10 mouse cellular contexts compared by ENCODE assay signal in genomic region chr5:110923336-110923735, GRCm38 (mm10). TPM values are rescaled to one million over a fixed set of nuclear protein-coding genes. Genes with fewer than 3 reads are reported as not detected.
DNase-seq lines count a peak whose midpoint lies in the region; ATAC-seq and TF ChIP-seq lines count a peak whose summit lies in the region.
"Had no signal": no experiment of that assay in that cellular context is flagged by ENCODE, and none has a peak within 500 bp of the region (broad histone marks: within the 10 kb centered on the region; RNA-seq: fewer than 3 reads in every experiment).

No protein-coding gene starts in this region.

- peak; percentile 12 for DNase-seq in cerebellum, adult 2 months
- no peak for DNase-seq in cerebellum, adult 11 months
- no peak for DNase-seq in hindbrain, embryonic 11.5 days (ENCODE audit: low spot score)
- no peak for DNase-seq in CH12.LX (ENCODE audit: extremely low read depth)
- peak; percentile 52 for DNase-seq in kidney, postnatal 14 days
- no peak for DNase-seq in thymus, postnatal 25 days
- DNase-seq in thymus, postnatal 0 days (ENCODE audit: low spot score) = no peak
- DNase-seq: gastrocnemius, postnatal 25 days had no signal

- no peaks in the 10 kb centered on the region for H3K27me3 ChIP-seq in cerebellum, adult 2 months (ENCODE audit: control insufficient read depth, insufficient read depth, low read length)
- H3K27me3 ChIP-seq in hindbrain, embryonic 16.5 days (replicated peaks; ENCODE audit: control insufficient read depth, insufficient read depth, low read length) = no peaks in the 10 kb centered on the region
- H3K27me3 ChIP-seq in hindbrain, embryonic 11.5 days (ENCODE audit: control insufficient read depth, insufficient read depth, low read length) = no peaks in the 10 kb centered on the region
- H3K27me3 ChIP-seq in CH12.LX (replicated peaks) = no peaks in the 10 kb centered on the region
- H3K27me3 ChIP-seq: limb, embryonic 12.5 days had no signal

- no peak overlapping the region for H3K27ac ChIP-seq in cerebellum, adult 2 months (ENCODE audit: insufficient read depth, low read length)
- H3K27ac ChIP-seq in hindbrain, embryonic 16.5 days (ENCODE audit: low read depth, low read length) = no peak overlapping the region
- H3K27ac ChIP-seq in hindbrain, embryonic 11.5 days (ENCODE audit: low read depth, low read length) = no peak overlapping the region
- H3K27ac ChIP-seq in CH12.LX (ENCODE audit: insufficient read depth, low read depth) = no peak overlapping the region
- H3K27ac ChIP-seq: limb, embryonic 12.5 days had no signal

- H3K9ac ChIP-seq in hindbrain, embryonic 16.5 days (ENCODE audit: low read depth, low read length) = no peak overlapping the region
- no peak overlapping the region for H3K9ac ChIP-seq in hindbrain, embryonic 11.5 days (ENCODE audit: low read depth, low read length)
- no peak overlapping the region for H3K9ac ChIP-seq in CH12.LX (ENCODE audit: insufficient read depth, low read depth)
- H3K9ac ChIP-seq: limb, embryonic 12.5 days had no signal

- H3K36me3 ChIP-seq in hindbrain, embryonic 16.5 days (ENCODE audit: control insufficient read depth, insufficient read depth, low read length) = no peaks in the 10 kb centered on the region
- H3K36me3 ChIP-seq in hindbrain, embryonic 11.5 days (ENCODE audit: control insufficient read depth, insufficient read depth, low read length) = no peaks in the 10 kb centered on the region
- H3K36me3 ChIP-seq in CH12.LX (replicated peaks in 1 of 2; ENCODE audit: control insufficient read depth in 1 of 2, insufficient read depth in 1 of 2, low read length in 1 of 2) = no peaks in the 10 kb centered on the region

- no peak overlapping the region for H3K4me2 ChIP-seq in hindbrain, embryonic 16.5 days (ENCODE audit: low read length)
- no peak overlapping the region for H3K4me2 ChIP-seq in hindbrain, embryonic 11.5 days (replicated peaks; ENCODE audit: low read depth, low read length)
- H3K4me2 ChIP-seq in CH12.LX (ENCODE audit: insufficient read depth, low read depth, poor library complexity, severe bottlenecking) = no peak overlapping the region
- H3K4me2 ChIP-seq: limb, embryonic 12.5 days had no signal

- H3K4me1 ChIP-seq in cerebellum, adult 2 months (ENCODE audit: control insufficient read depth, insufficient read depth, low read length) = no peaks in the 10 kb centered on the region
- H3K4me1 ChIP-seq in hindbrain, embryonic 16.5 days (ENCODE audit: control insufficient read depth, insufficient read depth, low read depth, low read length) = peaks cover 1% of the 10 kb centered on the region; the same call in 1 of the 2 replicates
- no peaks in the 10 kb centered on the region for H3K4me1 ChIP-seq in hindbrain, embryonic 11.5 days (replicated peaks; ENCODE audit: control insufficient read depth, insufficient read depth, low read length)
- no peaks in the 10 kb centered on the region for H3K4me1 ChIP-seq in CH12.LX (ENCODE audit: control insufficient read depth in 1 of 2, insufficient read depth in 2 of 2)

- H3K4me3 ChIP-seq in cerebellum, adult 2 months (replicated peaks; ENCODE audit: insufficient read depth, low read depth, low read length) = no peak overlapping the region
- no peak overlapping the region for H3K4me3 ChIP-seq in hindbrain, embryonic 16.5 days (ENCODE audit: low read length)
- no peak overlapping the region for H3K4me3 ChIP-seq in hindbrain, embryonic 11.5 days (ENCODE audit: low read depth, low read length)
- H3K4me3 ChIP-seq in CH12.LX (replicated peaks in 1 of 3; ENCODE audit: low read depth in 2 of 3, low read length in 2 of 3, poor library complexity in 1 of 3) = no peak overlapping the region
- H3K4me3 ChIP-seq: limb, embryonic 12.5 days had no signal

- peak; percentile 52; the same call in 1 of the 2 replicates for ATAC-seq in hindbrain, embryonic 16.5 days
- ATAC-seq in hindbrain, embryonic 11.5 days (ENCODE audit: low FRiP score) = no peak

- 16% methylated on average over 1 of the region's 1 CpGs for WGBS in cerebellum, adult 2 months
- 35% methylated on average over 1 of the region's 1 CpGs for WGBS in hindbrain, embryonic 16.5 days
- 42% methylated on average over 1 of the region's 1 CpGs for WGBS in hindbrain, embryonic 11.5 days

- TF ChIP-seq POLR2A in cerebellum, adult 2 months (IDR thresholded peaks at IDR 0.05; ENCODE audit: borderline replicate concordance, insufficient read depth, low read length) = no peak
- TF ChIP-seq POLR2A in CH12.LX (IDR thresholded peaks at IDR 0.05; ENCODE audit: low read depth, low read length) = no peak

- TF ChIP-seq RAD21 in CH12.LX (IDR thresholded peaks at IDR 0.05; ENCODE audit: low read depth, low read length) = peak; percentile 45

- in situ Hi-C loops in CH12.LX (cut with MboI; ENCODE audit: low pct_ligation_motif_present, low pct_unique_long_range_greater_than_20kb, low sequenced_read_pairs) = no loop called here

- H3K9me3 ChIP-seq in hindbrain, embryonic 16.5 days (ENCODE audit: control insufficient read depth, low read length) = no peaks in the 10 kb centered on the region
- no peaks in the 10 kb centered on the region for H3K9me3 ChIP-seq in hindbrain, embryonic 11.5 days (ENCODE audit: control insufficient read depth, low read length)
- no peaks in the 10 kb centered on the region for H3K9me3 ChIP-seq in CH12.LX (replicated peaks; ENCODE audit: low read length)
- H3K9me3 ChIP-seq: limb, embryonic 12.5 days had no signal

- dilution Hi-C loops in CH12.LX (cut with MboI; ENCODE audit: extremely low pct_ligation_motif_present, extremely low pct_unique_long_range_greater_than_20kb, low sequenced_read_pairs) = no loop called here

- peak; percentile 24; the same call in 1 of the 2 replicates for TF ChIP-seq CTCF in cerebellum, adult 2 months (IDR thresholded peaks at IDR 0.05; ENCODE audit: borderline replicate concordance, insufficient read depth, low read depth, low read length)
- TF ChIP-seq CTCF in CH12.LX (conservative IDR thresholded peaks at IDR 0.05 in 1 of 2, IDR thresholded peaks at IDR 0.05 in 1 of 2; ENCODE audit: low read depth in 2 of 2, low read length in 2 of 2) = peak in 1 of 2 experiments; percentile 50; a peak in 2 of 4 replicates

- TF ChIP-seq EP300 in CH12.LX (IDR thresholded peaks at IDR 0.05; ENCODE audit: low read length) = no peak

- H3K79me2 ChIP-seq in CH12.LX (replicated peaks; ENCODE audit: control insufficient read depth, extremely low read depth, insufficient read depth, poor library complexity, severe bottlenecking) = no peaks in the 10 kb centered on the region

TF ChIP-seq in CH12.LX, 34 proteins besides CTCF, POLR2A, EP300 and RAD21:
- TF ChIP-seq MAZ (IDR thresholded peaks at IDR 0.05; ENCODE audit: low read depth, low read length) (no peak), TCF12 (IDR thresholded peaks at IDR 0.05; ENCODE audit: low read depth, low read length) (no peak), ZKSCAN1 (IDR thresholded peaks at IDR 0.05; ENCODE audit: borderline replicate concordance, low read depth, low read length) (no peak), HCFC1 (IDR thresholded peaks at IDR 0.05; ENCODE audit: low read depth, low read length) (no peak), MXI1 (IDR thresholded peaks at IDR 0.05; ENCODE audit: low read depth, low read length) (no peak), JUN (IDR thresholded peaks at IDR 0.05; ENCODE audit: insufficient read depth, low read depth, low read length) (no peak)

RNA-seq across cellular contexts. Expression of gene Ttc28, which starts 43.7 kb away (rescaled TPM):
- polyA plus RNA-seq in cerebellum, adult 2 months (2012; rRNA removed) = 5.5 and 6.7 TPM in 2 replicates
- polyA plus RNA-seq in hindbrain, embryonic 16.5 days (2015; fragmentation: Nextera tagmentation; extraction: Ambion mirVana) = 14.5 and 16.8 TPM in 2 replicates
- polyA plus RNA-seq in hindbrain, embryonic 11.5 days (2014; fragmentation: Nextera tagmentation; extraction: Ambion mirVana) = 14.0 and 15.6 TPM in 2 replicates
- total RNA-seq in CH12.LX (2012; rRNA removed) = 0.29 and 0.89 TPM in 2 replicates
- 0.28 and 0.42 TPM in 2 replicates for total RNA-seq in CH12.LX (2014; rRNA removed)
- polyA plus RNA-seq in CH12.LX (2012; ENCODE audit: insufficient read length, low read depth) = 0.15 and 0.21 TPM in 2 replicates
- 1.7 and 2.3 TPM in 2 replicates for polyA plus RNA-seq in thymus, postnatal 0 days (2015; fragmentation: Nextera tagmentation; extraction: Ambion mirVana)

Comparison
In these comparisons a context has a peak if more than half of its experiments do, and no peak if none do; other contexts are left out.
1. DNase-seq: peak in cerebellum, adult 2 months (2 of 2) and kidney, postnatal 14 days (single experiment); none in cerebellum, adult 11 months (single experiment), hindbrain, embryonic 11.5 days (single experiment), CH12.LX (single experiment), thymus, postnatal 25 days (single experiment) and thymus, postnatal 0 days (single experiment).